ENCODE assay signal across 8 mouse cellular contexts in genomic region chr13:22049737-22050440, GRCm38 (mm10). TPM values are rescaled to one million over a fixed set of nuclear protein-coding genes. Genes with fewer than 3 reads are reported as not detected.
DNase-seq lines count a peak whose midpoint lies in the region; ATAC-seq and TF ChIP-seq lines count a peak whose summit lies in the region.

No protein-coding gene starts in this region.

- DNase-seq in heart, adult 11 months, result peak; percentile 88
- DNase-seq in heart, postnatal 25 days (ENCODE audit: low spot score), result no peak
- peak; percentile 87 for DNase-seq in embryonic facial prominence, embryonic 10.5 days (ENCODE audit: low spot score)
- no peak for DNase-seq in spleen, postnatal 4 days (ENCODE audit: low spot score in 2 of 2)

- no peaks in the 10 kb centered on the region for H3K79me2 ChIP-seq in macrophage (ENCODE audit: inconsistent target)

- peak overlapping the region; percentile 63 for H3K4me3 ChIP-seq in embryonic facial prominence, embryonic 10.5 days
- H3K4me3 ChIP-seq in macrophage (ENCODE audit: inconsistent target), result peak overlapping the region; percentile 50
- H3K4me3 ChIP-seq in small intestine, adult 2 months (ENCODE audit: low read depth, low read length), result peak overlapping the region; percentile 53

- peaks cover 12% of the 10 kb centered on the region; the same call in 1 of the 2 replicates for H3K4me1 ChIP-seq in embryonic facial prominence, embryonic 10.5 days
- peaks cover 2% of the 10 kb centered on the region; the same call in 1 of the 2 replicates for H3K4me1 ChIP-seq in small intestine, adult 2 months (ENCODE audit: control insufficient read depth, insufficient read depth, insufficient read length, low read length)

- peak overlapping the region; percentile 83 for H3K27ac ChIP-seq in embryonic facial prominence, embryonic 10.5 days (replicated peaks)
- H3K27ac ChIP-seq in macrophage, result peak overlapping the region; percentile 34; the same call in 1 of the 2 replicates
- H3K27ac ChIP-seq in small intestine, adult 2 months (ENCODE audit: insufficient read depth, low read depth, low read length), result no peak overlapping the region

- H3K9me3 ChIP-seq in embryonic facial prominence, embryonic 10.5 days, result no peaks in the 10 kb centered on the region

- H3K27me3 ChIP-seq in embryonic facial prominence, embryonic 10.5 days (replicated peaks; ENCODE audit: low read depth, poor library complexity, severe bottlenecking), result no peaks in the 10 kb centered on the region
- H3K27me3 ChIP-seq in small intestine, adult 2 months (ENCODE audit: control insufficient read depth, insufficient read depth, low read length), result no peaks in the 10 kb centered on the region

- 1% methylated on average over 14 of the region's 14 CpGs for WGBS in embryonic facial prominence, embryonic 10.5 days
- 2% methylated on average over 14 of the region's 14 CpGs for WGBS in macrophage (ENCODE audit: missing documents)
- WGBS in small intestine, adult 2 months, result 2% methylated on average over 14 of the region's 14 CpGs

- no peaks in the 10 kb centered on the region for H3K36me3 ChIP-seq in embryonic facial prominence, embryonic 10.5 days (replicated peaks)
- H3K36me3 ChIP-seq in macrophage (ENCODE audit: inconsistent target), result no peaks in the 10 kb centered on the region
- H3K36me3 ChIP-seq in small intestine, adult 2 months (ENCODE audit: control insufficient read depth, insufficient read depth, low read length), result no peaks in the 10 kb centered on the region

- ATAC-seq in CD4-positive, CD25-positive, alpha-beta regulatory T cell, adult 4 months, result peak; percentile 59
- ATAC-seq in inflammation-experienced regulatory T-cells, adult 6 months, result peak; percentile 35

- TF ChIP-seq POLR2A in small intestine, adult 2 months (IDR thresholded peaks at IDR 0.05; ENCODE audit: low read depth, low read length), result no peak

- TF ChIP-seq CTCF in small intestine, adult 2 months (IDR thresholded peaks at IDR 0.05; ENCODE audit: extremely low read depth, insufficient read length, insufficient replicate concordance, low read depth, low read length), result no peak

- intact Hi-C loops in heart, postnatal 25 days (cut with DNase I), result loop anchor here (5.0 to 10.0 kb wide), 3 partner anchors 225 to 1315 kb away; partner anchors contain the start of gene Zfp322a

RNA-seq across cellular contexts. Expression of gene Hist1h2bj, which starts 6.9 kb away (rescaled TPM):
- 10 to 100 TPM in 1 of 2 experiments, 1 to 10 TPM in 1; 5.6 to 14.3 TPM for total RNA-seq in heart, postnatal 25 days (2021)
- polyA plus RNA-seq in CD4-positive, CD25-positive, alpha-beta regulatory T cell, adult 4 months (2017; shearing (Covaris generic)), result 1 to 10 TPM; 3.8 to 9.5 TPM
- polyA plus RNA-seq in embryonic facial prominence, embryonic 10.5 days (2016; fragmentation: Nextera tagmentation; extraction: Ambion mirVana), result 12.4 and 15.1 TPM in 2 replicates
- polyA plus RNA-seq in inflammation-experienced regulatory T-cells, adult 6 months (2017; shearing (Covaris generic)), result 10 to 100 TPM in 1 of 3 experiments, 1 to 10 TPM in 2; 1.8 to 10.3 (median 6.6) TPM
- 10 to 100 TPM in 9 of 26 experiments, 1 to 10 TPM in 14, not detected in 3; 3.2 to 32.9 (median 9.4) TPM for total RNA-seq in macrophage (2018; cell fraction: chromatin; rRNA removed)
- 10 to 100 TPM; 10.1 to 68.8 (median 21.0) TPM for total RNA-seq in macrophage (2018; cell fraction: cytosol; rRNA removed)
- total RNA-seq in macrophage (2018; cell fraction: nucleus; rRNA removed), result 10 to 100 TPM in 12 of 26 experiments, 1 to 10 TPM in 11, not detected in 3; 3.4 to 70.4 (median 11.3) TPM
- polyA plus RNA-seq in macrophage (2018), result not detected in 3 replicates
- polyA plus RNA-seq in small intestine, adult 2 months (2012; rRNA removed), result 16.9 and 21.2 TPM in 2 replicates

RNA-seq across cellular contexts. Expression of gene Hist1h2ag, which starts 7.1 kb away (rescaled TPM):
- 10 to 100 TPM in 1 of 2 experiments, 1 to 10 TPM in 1; 7.9 to 12.1 TPM for total RNA-seq in heart, postnatal 25 days (2021)
- polyA plus RNA-seq in CD4-positive, CD25-positive, alpha-beta regulatory T cell, adult 4 months (2017; shearing (Covaris generic)), result not detected
- 75.8 and 77.8 TPM in 2 replicates for polyA plus RNA-seq in embryonic facial prominence, embryonic 10.5 days (2016; fragmentation: Nextera tagmentation; extraction: Ambion mirVana)
- 1 to 10 TPM in 2 of 3 experiments, not detected in 1; 3.9 to 4.5 TPM for polyA plus RNA-seq in inflammation-experienced regulatory T-cells, adult 6 months (2017; shearing (Covaris generic))
- total RNA-seq in macrophage (2018; cell fraction: chromatin; rRNA removed), result 10 to 100 TPM in 1 of 26 experiments, 1 to 10 TPM in 8, not detected in 17; 3.9 to 22.2 (median 5.1) TPM
- total RNA-seq in macrophage (2018; cell fraction: cytosol; rRNA removed), result 10 to 100 TPM in 14 of 26 experiments, 1 to 10 TPM in 12; 2.6 to 35.5 (median 10.6) TPM
- total RNA-seq in macrophage (2018; cell fraction: nucleus; rRNA removed), result 10 to 100 TPM in 5 of 26 experiments, 1 to 10 TPM in 11, not detected in 10; 2.6 to 22.7 (median 6.5) TPM
- not detected in 3 replicates for polyA plus RNA-seq in macrophage (2018)
- polyA plus RNA-seq in small intestine, adult 2 months (2012; rRNA removed), result 22.6 and 24.8 TPM in 2 replicates

RNA-seq across cellular contexts. Expression of gene Hist1h4i, which starts 8.7 kb away (rescaled TPM):
- 10 to 100 TPM; 17.8 to 19.0 TPM for total RNA-seq in heart, postnatal 25 days (2021)
- polyA plus RNA-seq in CD4-positive, CD25-positive, alpha-beta regulatory T cell, adult 4 months (2017; shearing (Covaris generic)), result 1 to 10 TPM; 5.4 to 6.7 TPM
- 37.1 and 38.7 TPM in 2 replicates for polyA plus RNA-seq in embryonic facial prominence, embryonic 10.5 days (2016; fragmentation: Nextera tagmentation; extraction: Ambion mirVana)
- 10 to 100 TPM in 1 of 3 experiments, 1 to 10 TPM in 2; 4.1 to 18.5 (median 6.5) TPM for polyA plus RNA-seq in inflammation-experienced regulatory T-cells, adult 6 months (2017; shearing (Covaris generic))
- 100 to 1,000 TPM in 1 of 26 experiments, 10 to 100 TPM in 19, 1 to 10 TPM in 6; 6.1 to 101 (median 14.6) TPM for total RNA-seq in macrophage (2018; cell fraction: chromatin; rRNA removed)
- total RNA-seq in macrophage (2018; cell fraction: cytosol; rRNA removed), result 10 to 100 TPM in 19 of 26 experiments, 1 to 10 TPM in 7; 7.6 to 21.9 (median 12.5) TPM
- 100 to 1,000 TPM in 3 of 26 experiments, 10 to 100 TPM in 20, 1 to 10 TPM in 3; 5.4 to 144 (median 26.7) TPM for total RNA-seq in macrophage (2018; cell fraction: nucleus; rRNA removed)
- 2.6 to 11.5 TPM (median 7.3 TPM) in 3 replicates for polyA plus RNA-seq in macrophage (2018)
- 6.3 and 10.1 TPM in 2 replicates for polyA plus RNA-seq in small intestine, adult 2 months (2012; rRNA removed)

RNA-seq across cellular contexts. Expression of gene Hist1h2bk, which starts 14.2 kb away (rescaled TPM):
- total RNA-seq in heart, postnatal 25 days (2021), result 10 to 100 TPM; 17.2 to 23.4 TPM
- polyA plus RNA-seq in CD4-positive, CD25-positive, alpha-beta regulatory T cell, adult 4 months (2017; shearing (Covaris generic)), result 1 to 10 TPM in 1 of 2 experiments, not detected in 1; 4.8 TPM
- polyA plus RNA-seq in embryonic facial prominence, embryonic 10.5 days (2016; fragmentation: Nextera tagmentation; extraction: Ambion mirVana), result 8.5 and 10.0 TPM in 2 replicates
- 1 to 10 TPM in 2 of 3 experiments, not detected in 1; 2.2 to 9.9 TPM for polyA plus RNA-seq in inflammation-experienced regulatory T-cells, adult 6 months (2017; shearing (Covaris generic))
- 10 to 100 TPM in 1 of 26 experiments, 1 to 10 TPM in 7, not detected in 18; 2.4 to 16.4 (median 4.6) TPM for total RNA-seq in macrophage (2018; cell fraction: chromatin; rRNA removed)
- total RNA-seq in macrophage (2018; cell fraction: cytosol; rRNA removed), result 10 to 100 TPM in 18 of 26 experiments, 1 to 10 TPM in 8; 2.8 to 48.5 (median 15.5) TPM
- 10 to 100 TPM in 4 of 26 experiments, 1 to 10 TPM in 14, not detected in 8; 1.7 to 28.5 (median 5.0) TPM for total RNA-seq in macrophage (2018; cell fraction: nucleus; rRNA removed)
- not detected in 3 replicates for polyA plus RNA-seq in macrophage (2018)
- polyA plus RNA-seq in small intestine, adult 2 months (2012; rRNA removed), result 34.9 and 41.4 TPM in 2 replicates

RNA-seq across cellular contexts. Expression of gene Hist1h2ah, which starts 14.5 kb away (rescaled TPM):
- 10 to 100 TPM; 32.9 to 34.9 TPM for total RNA-seq in heart, postnatal 25 days (2021)
- polyA plus RNA-seq in CD4-positive, CD25-positive, alpha-beta regulatory T cell, adult 4 months (2017; shearing (Covaris generic)), result not detected
- polyA plus RNA-seq in embryonic facial prominence, embryonic 10.5 days (2016; fragmentation: Nextera tagmentation; extraction: Ambion mirVana), result 8.0 and 8.8 TPM in 2 replicates
- 100 to 1,000 TPM in 1 of 3 experiments, 10 to 100 TPM in 1, not detected in 1; 52.3 to 507 TPM for polyA plus RNA-seq in inflammation-experienced regulatory T-cells, adult 6 months (2017; shearing (Covaris generic))
- total RNA-seq in macrophage (2018; cell fraction: chromatin; rRNA removed), result 1 to 10 TPM in 4 of 26 experiments, not detected in 22; 4.8 to 9.5 (median 6.2) TPM
- 10 to 100 TPM in 4 of 26 experiments, 1 to 10 TPM in 16, under 1 TPM in 5, not detected in 1; 0.61 to 14.1 (median 2.7) TPM for total RNA-seq in macrophage (2018; cell fraction: cytosol; rRNA removed)
- 10 to 100 TPM in 2 of 26 experiments, 1 to 10 TPM in 5, not detected in 19; 2.1 to 14.1 (median 7.4) TPM for total RNA-seq in macrophage (2018; cell fraction: nucleus; rRNA removed)
- polyA plus RNA-seq in macrophage (2018), result not detected in 3 replicates
- polyA plus RNA-seq in small intestine, adult 2 months (2012; rRNA removed), result 106 and 238 TPM in 2 replicates

Comparison
In these comparisons a context has a peak if more than half of its experiments do, and no peak if none do; other contexts are left out.
1. DNase-seq: peak in heart, adult 11 months (single experiment) and embryonic facial prominence, embryonic 10.5 days (single experiment); none in heart, postnatal 25 days (single experiment) and spleen, postnatal 4 days (0 of 2).
2. Peak in every context shown above with its lines, with median percentiles within 50 percentile points of each other: H3K4me3 ChIP-seq.